In the genomic region with DNA sequence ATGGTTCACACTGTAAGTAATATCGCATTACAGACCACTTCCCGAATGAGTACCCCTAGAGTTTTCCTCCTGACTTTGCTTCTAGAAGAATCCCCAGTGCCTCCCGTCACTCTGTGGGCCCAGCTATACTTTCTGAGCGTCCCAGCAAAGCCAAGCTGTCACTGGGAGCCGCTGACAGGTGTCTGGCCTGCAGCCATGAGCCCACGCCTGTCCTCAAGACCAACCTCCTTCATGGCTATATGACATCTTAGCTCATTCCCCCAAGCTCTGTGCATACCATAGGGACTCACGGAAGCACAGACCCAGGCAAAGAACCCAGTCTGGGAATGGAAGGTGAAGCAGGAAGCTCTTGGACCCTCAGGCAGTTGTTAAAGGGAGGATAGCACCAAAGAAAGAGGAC, we compare ENCODE assay signal across 18 mouse cellular contexts. TPM values are rescaled to one million over a fixed set of nuclear protein-coding genes. Genes with fewer than 3 reads are reported as not detected.
DNase-seq lines count a peak whose midpoint lies in the region; TF ChIP-seq lines count a peak whose summit lies in the region.
"Had no signal": no experiment of that assay in that cellular context is flagged by ENCODE, and none has a peak within 500 bp of the region (broad histone marks: within the 10 kb centered on the region; RNA-seq: fewer than 3 reads in every experiment).

No protein-coding gene starts in this region.

- no peak overlapping the region for H3K4me3 ChIP-seq in cerebellum, adult 2 months (replicated peaks; ENCODE audit: insufficient read depth, low read depth, low read length)
- H3K4me3 ChIP-seq in heart, embryonic 10.5 days = no peak overlapping the region
- H3K4me3 ChIP-seq in layer of hippocampus, adult 2 months = no peak overlapping the region
- H3K4me3 ChIP-seq: liver, embryonic 13.5 days; midbrain, embryonic 13.5 days had no signal

- 0 out of 2 replicates have a peak, but pooled peaks cover 2% of the 10 kb centered on the region for H3K9me3 ChIP-seq in heart, embryonic 10.5 days
- H3K9me3 ChIP-seq: liver, embryonic 13.5 days; midbrain, embryonic 13.5 days had no signal

- H3K27me3 ChIP-seq in cerebellum, adult 2 months (ENCODE audit: control insufficient read depth, insufficient read depth, low read length) = no peaks in the 10 kb centered on the region
- peaks cover 10% of the 10 kb centered on the region; the same call in 1 of the 2 replicates for H3K27me3 ChIP-seq in heart, embryonic 10.5 days (ENCODE audit: insufficient read depth, poor library complexity, severe bottlenecking)
- H3K27me3 ChIP-seq: liver, embryonic 13.5 days; midbrain, embryonic 13.5 days had no signal

- intact Hi-C loops in heart, postnatal 14 days (cut with DNase I) = loop anchor here (5.0 kb wide), 1 partner anchor 38 kb away; no protein-coding TSS in a partner anchor

- TF ChIP-seq CTCF in cerebellum, adult 2 months (IDR thresholded peaks at IDR 0.05; ENCODE audit: borderline replicate concordance, insufficient read depth, low read depth, low read length) = no peak
- no peak for TF ChIP-seq CTCF in brain, embryonic 14.5 days (IDR thresholded peaks at IDR 0.05; ENCODE audit: borderline replicate concordance, extremely low read depth, insufficient read depth, insufficient read length)
- no peak for TF ChIP-seq CTCF in layer of hippocampus, adult 2 months (conservative IDR thresholded peaks at IDR 0.05)

- H3K4me1 ChIP-seq in cerebellum, adult 2 months (ENCODE audit: control insufficient read depth, insufficient read depth, low read length) = no peaks in the 10 kb centered on the region
- H3K4me1 ChIP-seq in heart, embryonic 10.5 days = peaks cover 7% of the 10 kb centered on the region; the same call in 1 of the 2 replicates
- H3K4me1 ChIP-seq: liver, embryonic 13.5 days; midbrain, embryonic 13.5 days had no signal

- peak; percentile 39 to 56 for DNase-seq in cerebellum, postnatal 10 days
- no peak for DNase-seq in cerebellum, adult 2 months
- DNase-seq in brain, embryonic 14.5 days (ENCODE audit: low read depth) = peak; percentile 53
- peak; percentile 81 for DNase-seq in heart, embryonic 10.5 days (ENCODE audit: low spot score)
- peak; percentile 70 to 83 for DNase-seq in heart, postnatal 14 days
- DNase-seq in layer of hippocampus, adult 2 months (ENCODE audit: low spot score in 2 of 2) = no peak
- DNase-seq in gastrocnemius, postnatal 10 days = no peak
- DNase-seq in right cerebral cortex, postnatal 14 days = no peak
- DNase-seq: cerebellum, adult 11-12 months; kidney, adult 9 months; kidney, postnatal 36 days; liver, embryonic 13.5 days; retina, postnatal 1 day had no signal

- no peak overlapping the region for H3K27ac ChIP-seq in cerebellum, adult 2 months (ENCODE audit: insufficient read depth, low read length)
- no peak overlapping the region for H3K27ac ChIP-seq in heart, embryonic 10.5 days
- no peak overlapping the region for H3K27ac ChIP-seq in layer of hippocampus, adult 2 months
- H3K27ac ChIP-seq: liver, embryonic 13.5 days; midbrain, embryonic 13.5 days had no signal

- no peak for TF ChIP-seq POLR2A in cerebellum, adult 2 months (IDR thresholded peaks at IDR 0.05; ENCODE audit: borderline replicate concordance, insufficient read depth, low read length)
- TF ChIP-seq POLR2A in brain, embryonic 14.5 days (IDR thresholded peaks at IDR 0.05; ENCODE audit: borderline replicate concordance, extremely low read depth, insufficient read depth, insufficient read length, poor library complexity, severe bottlenecking) = no peak

- WGBS in cerebellum, adult 2 months = 46% methylated on average over 7 of the region's 7 CpGs
- WGBS in heart, embryonic 10.5 days = 52% methylated on average over 7 of the region's 7 CpGs

- no peaks in the 10 kb centered on the region for H3K36me3 ChIP-seq in heart, embryonic 10.5 days
- H3K36me3 ChIP-seq: G1E; liver, embryonic 13.5 days; midbrain, embryonic 13.5 days had no signal

RNA-seq across cellular contexts. Expression of gene Rgma, which starts 55.3 kb away (rescaled TPM):
- 33.5 and 33.6 TPM in 2 replicates for polyA plus RNA-seq in cerebellum, adult 2 months (2012; rRNA removed)
- 59.9 and 142 TPM in 2 replicates for polyA plus RNA-seq in brain, embryonic 14.5 days (2012; rRNA removed)
- polyA plus RNA-seq in heart, embryonic 10.5 days (2016; fragmentation: Nextera tagmentation; extraction: Ambion mirVana) = 3.4 and 6.9 TPM in 2 replicates
- 10 to 100 TPM; 63.3 to 76.9 TPM for total RNA-seq in heart, postnatal 14 days (2021)
- 10 to 100 TPM; 45.9 to 53.2 TPM for total RNA-seq in layer of hippocampus, adult 2 months (2021)
- total RNA-seq in gastrocnemius, postnatal 10 days (2021) = 10 to 100 TPM; 93.3 to 94.9 TPM
- total RNA-seq: megakaryocyte progenitor cell, adult 5-6 weeks had no signal
- polyA plus RNA-seq: CD4-positive, CD25-positive, alpha-beta regulatory T cell, adult 4 months; G1E; inflammation-experienced regulatory T-cells, adult 6 months had no signal

Comparison
In these comparisons a context has a peak if more than half of its experiments do, and no peak if none do; other contexts are left out.
1. DNase-seq: peak in cerebellum, postnatal 10 days (2 of 2), brain, embryonic 14.5 days (single experiment), heart, embryonic 10.5 days (single experiment) and heart, postnatal 14 days (2 of 2); none in cerebellum, adult 2 months (0 of 2), layer of hippocampus, adult 2 months (0 of 2), gastrocnemius, postnatal 10 days (single experiment) and right cerebral cortex, postnatal 14 days (single experiment).